ENCODE assay signal across 15 mouse cellular contexts in genomic region chr13:60225276-60225675, GRCm38 (mm10). TPM values are rescaled to one million over a fixed set of nuclear protein-coding genes. Genes with fewer than 3 reads are reported as not detected.
A peak's percentile ranks its signal among the peaks of the same experiment; 100 is the strongest.
DNase-seq lines count a peak whose midpoint lies in the region; ATAC-seq and TF ChIP-seq lines count a peak whose summit lies in the region.
"Had no signal": no experiment of that assay in that cellular context is flagged by ENCODE, and none has a peak within 500 bp of the region (broad histone marks: within the 10 kb centered on the region; RNA-seq: fewer than 3 reads in every experiment).

No protein-coding gene starts in this region.

- intact Hi-C loops in gastrocnemius, adult 2 months (cut with DNase I): no loop called here

- 55% methylated on average over 5 of the region's 5 CpGs for WGBS in kidney, embryonic 16.5 days
- 92% methylated on average over 5 of the region's 5 CpGs for WGBS in embryonic facial prominence, embryonic 12.5 days
- 87% methylated on average over 5 of the region's 5 CpGs for WGBS in limb, embryonic 12.5 days
- WGBS in forebrain, postnatal 0 days: 92% methylated on average over 5 of the region's 5 CpGs

- peak overlapping the region; percentile 69 for H3K27ac ChIP-seq in gastrocnemius, adult 2 months
- peak overlapping the region; percentile 95 for H3K27ac ChIP-seq in kidney, embryonic 16.5 days (ENCODE audit: low read length)
- H3K27ac ChIP-seq in embryonic facial prominence, embryonic 12.5 days: peak overlapping the region; percentile 95
- peak overlapping the region; percentile 92 for H3K27ac ChIP-seq in limb, embryonic 12.5 days
- H3K27ac ChIP-seq in forebrain, postnatal 0 days (ENCODE audit: low read depth, low read length): no peak overlapping the region
- H3K27ac ChIP-seq: hindbrain, postnatal 0 days; midbrain, embryonic 10.5 days had no signal

- H3K4me1 ChIP-seq in kidney, embryonic 16.5 days (ENCODE audit: insufficient read depth, low read length): peaks cover 37% of the 10 kb centered on the region
- peaks cover 32% of the 10 kb centered on the region for H3K4me1 ChIP-seq in embryonic facial prominence, embryonic 12.5 days
- peaks cover 31% of the 10 kb centered on the region for H3K4me1 ChIP-seq in limb, embryonic 12.5 days (replicated peaks)
- no peaks in the 10 kb centered on the region for H3K4me1 ChIP-seq in forebrain, postnatal 0 days (ENCODE audit: insufficient read depth)
- H3K4me1 ChIP-seq: liver, embryonic 13.5 days had no signal

- DNase-seq in gastrocnemius, adult 2 months: no peak
- no peak for DNase-seq in gastrocnemius, postnatal 25 days
- DNase-seq in kidney, adult 18-20 months: no peak
- DNase-seq in forebrain, postnatal 0 days: no peak
- no peak for DNase-seq in adrenal gland, postnatal 10 days
- DNase-seq: cerebellum, adult 9-10 months; liver, embryonic 13.5 days; right cerebral cortex, postnatal 25 days had no signal

- no peak for TF ChIP-seq CTCF in gastrocnemius, adult 2 months (IDR thresholded peaks at IDR 0.05)
- no peak for TF ChIP-seq CTCF in forebrain, postnatal 0 days (IDR thresholded peaks at IDR 0.05; ENCODE audit: low read depth)

- H3K9ac ChIP-seq in kidney, embryonic 16.5 days (replicated peaks; ENCODE audit: low read length): no peak overlapping the region
- H3K9ac ChIP-seq in embryonic facial prominence, embryonic 12.5 days: no peak overlapping the region
- no peak overlapping the region for H3K9ac ChIP-seq in limb, embryonic 12.5 days (replicated peaks)
- H3K9ac ChIP-seq in forebrain, postnatal 0 days: no peak overlapping the region
- H3K9ac ChIP-seq: liver, embryonic 13.5 days had no signal

- no peak overlapping the region for H3K4me3 ChIP-seq in gastrocnemius, adult 2 months
- no peak overlapping the region for H3K4me3 ChIP-seq in kidney, embryonic 16.5 days (ENCODE audit: low read length)
- H3K4me3 ChIP-seq in embryonic facial prominence, embryonic 12.5 days: no peak overlapping the region
- H3K4me3 ChIP-seq in limb, embryonic 12.5 days (replicated peaks): no peak overlapping the region
- H3K4me3 ChIP-seq in forebrain, postnatal 0 days (ENCODE audit: low read depth, low read length): no peak overlapping the region
- H3K4me3 ChIP-seq: liver, embryonic 13.5 days; midbrain, embryonic 10.5 days had no signal

- no peak overlapping the region for H3K4me2 ChIP-seq in kidney, embryonic 16.5 days (replicated peaks; ENCODE audit: low read depth, low read length)
- no peak overlapping the region for H3K4me2 ChIP-seq in embryonic facial prominence, embryonic 12.5 days (replicated peaks)
- H3K4me2 ChIP-seq in limb, embryonic 12.5 days: no peak overlapping the region
- no peak overlapping the region for H3K4me2 ChIP-seq in forebrain, postnatal 0 days (ENCODE audit: low read depth)
- H3K4me2 ChIP-seq: liver, embryonic 13.5 days had no signal

- 0 out of 2 replicates have a peak, but pooled peaks cover 6% of the 10 kb centered on the region for H3K9me3 ChIP-seq in kidney, embryonic 16.5 days (ENCODE audit: low read length)
- H3K9me3 ChIP-seq in embryonic facial prominence, embryonic 12.5 days: 0 out of 2 replicates have a peak, but pooled peaks cover 5% of the 10 kb centered on the region
- H3K9me3 ChIP-seq in limb, embryonic 12.5 days: peaks cover 5% of the 10 kb centered on the region; the same call in 1 of the 2 replicates
- no peaks in the 10 kb centered on the region for H3K9me3 ChIP-seq in forebrain, postnatal 0 days (ENCODE audit: low read length)
- H3K9me3 ChIP-seq: midbrain, embryonic 10.5 days had no signal

- H3K27me3 ChIP-seq in kidney, embryonic 16.5 days (ENCODE audit: insufficient read depth, low read length): no peaks in the 10 kb centered on the region
- no peaks in the 10 kb centered on the region for H3K27me3 ChIP-seq in embryonic facial prominence, embryonic 12.5 days
- no peaks in the 10 kb centered on the region for H3K27me3 ChIP-seq in limb, embryonic 12.5 days
- H3K27me3 ChIP-seq in forebrain, postnatal 0 days (ENCODE audit: insufficient read depth, low read length): no peaks in the 10 kb centered on the region
- H3K27me3 ChIP-seq: liver, embryonic 13.5 days had no signal

- no peak for ATAC-seq in kidney, embryonic 16.5 days (ENCODE audit: low FRiP score, low TSS enrichment)
- ATAC-seq in embryonic facial prominence, embryonic 12.5 days (ENCODE audit: insufficient number of reproducible peaks, insufficient read depth, low FRiP score, low TSS enrichment): no peak
- ATAC-seq in limb, embryonic 12.5 days (ENCODE audit: insufficient number of reproducible peaks, insufficient read depth, low FRiP score, low TSS enrichment, low read depth): no peak
- no peak for ATAC-seq in forebrain, postnatal 0 days
- ATAC-seq: hindbrain, postnatal 0 days had no signal

- H3K36me3 ChIP-seq in kidney, embryonic 16.5 days (ENCODE audit: insufficient read depth, low read length): no peaks in the 10 kb centered on the region
- H3K36me3 ChIP-seq in embryonic facial prominence, embryonic 12.5 days: no peaks in the 10 kb centered on the region
- no peaks in the 10 kb centered on the region for H3K36me3 ChIP-seq in limb, embryonic 12.5 days
- H3K36me3 ChIP-seq in forebrain, postnatal 0 days (ENCODE audit: insufficient read depth): no peaks in the 10 kb centered on the region
- H3K36me3 ChIP-seq: liver, embryonic 13.5 days; midbrain, embryonic 10.5 days had no signal

RNA-seq across cellular contexts. Expression of gene Gas1, which starts 48.1 kb away (rescaled TPM):
- total RNA-seq in gastrocnemius, adult 2 months (2021): 10 to 100 TPM; 11.2 to 18.6 TPM
- 10 to 100 TPM; 15.3 to 17.6 TPM for total RNA-seq in gastrocnemius, postnatal 25 days (2021)
- 55.0 and 58.4 TPM in 2 replicates for polyA plus RNA-seq in kidney, embryonic 16.5 days (2015; fragmentation: Nextera tagmentation; extraction: Ambion mirVana)
- 261 and 307 TPM in 2 replicates for polyA plus RNA-seq in embryonic facial prominence, embryonic 12.5 days (2016; fragmentation: Nextera tagmentation; extraction: Ambion mirVana)
- polyA plus RNA-seq in limb, embryonic 12.5 days (2016; fragmentation: Nextera tagmentation; extraction: Ambion mirVana): 318 and 346 TPM in 2 replicates
- 23.5 and 40.9 TPM in 2 replicates for total RNA-seq in forebrain, postnatal 0 days (2014; rRNA removed)
- 22.4 and 23.1 TPM in 2 replicates for polyA plus RNA-seq in forebrain, postnatal 0 days (2015; fragmentation: Nextera tagmentation; extraction: Ambion mirVana)
- total RNA-seq in adrenal gland, postnatal 10 days (2021): 10 to 100 TPM; 51.9 to 66.8 TPM
- total RNA-seq: MEL; monocyte, adult 5-6 weeks had no signal
